Mouse (Mus musculus) heart, embryonic 14.5 days (tissue): ENCODE measurements at regions not wholly inside any gene's neighbourhood (a gene's known extent, or its start where the extent isn't known, plus 50 kb on each side); places are given as distances from the start of the nearest gene placed in this dataset.

Source experiments
- ATAC-seq: fragments of 200-750 bp; cut with Nextera tagmentation; 2 replicates; pipeline ENCODE4 v1.8.0; 2017; ENCODE audit warnings: low read depth, moderate TSS enrichment; ENCODE audit not compliant: insufficient number of reproducible peaks, insufficient read depth, low FRiP score
- H3K27ac ChIP-seq, 2 experiments: fragments of 200-500 bp in 1 of 2; fragments of 300-500 bp in 1 of 2; sonication (generic) in 1 of 2; replicated peaks in 1 of 2; 2 replicates each; pipeline ENCODE4 v1.5.1; 2012 to 2014; ENCODE audit warnings: low read depth in 2 of 2, low read length in 2 of 2, control low read depth in 1 of 2, mild to moderate bottlenecking in 1 of 2, mixed read lengths in 1 of 2; ENCODE audit not compliant: control insufficient read depth in 1 of 2, insufficient read depth in 1 of 2
- H3K27me3 ChIP-seq: fragments of 300-500 bp; sonication (generic); 2 replicates; pipeline ENCODE4 v1.6.1; 2014; ENCODE audit warnings: mild to moderate bottlenecking, low read length, control low read depth; ENCODE audit not compliant: control insufficient read depth, insufficient read depth
- H3K36me3 ChIP-seq: fragments of 300-500 bp; sonication (generic); 2 replicates; pipeline ENCODE4 v1.6.1; 2014; ENCODE audit warnings: mild to moderate bottlenecking, control low read depth, low read length, mixed read lengths; ENCODE audit not compliant: control insufficient read depth, insufficient read depth
- H3K4me1 ChIP-seq, 2 experiments: fragments of 200-500 bp in 1 of 2; fragments of 300-500 bp in 1 of 2; sonication (generic) in 1 of 2; 2 replicates each; pipeline ENCODE4 v1.6.1; 2012 to 2014; ENCODE audit warnings: low read length in 2 of 2, control low read depth in 1 of 2, mixed read lengths in 1 of 2; ENCODE audit not compliant: control insufficient read depth in 2 of 2, insufficient read depth in 2 of 2
- H3K4me2 ChIP-seq: fragments of 300-500 bp; sonication (generic); 2 replicates; pipeline ENCODE4 v1.6.1; 2014; ENCODE audit warnings: mild to moderate bottlenecking, low read length
- H3K4me3 ChIP-seq, 2 experiments: fragments of 200-500 bp in 1 of 2; fragments of 300-500 bp in 1 of 2; sonication (generic) in 1 of 2; 2 replicates each; pipeline ENCODE4 v1.5.1; 2012 to 2014; ENCODE audit warnings: low read length in 2 of 2, mild to moderate bottlenecking in 2 of 2, control low read depth in 1 of 2, low read depth in 1 of 2, moderate library complexity in 1 of 2; ENCODE audit not compliant: control insufficient read depth in 1 of 2, insufficient read depth in 1 of 2
- H3K9ac ChIP-seq: fragments of 300-500 bp; sonication (generic); 2 replicates; pipeline ENCODE4 v1.6.1; 2014; ENCODE audit warnings: mild to moderate bottlenecking, low read length
- H3K9me3 ChIP-seq: fragments of 300-500 bp; sonication (generic); 2 replicates; pipeline ENCODE4 v1.6.1; 2016; ENCODE audit warnings: low read length, control low read depth; ENCODE audit not compliant: control insufficient read depth
- WGBS: fragments of 180-500 bp; shearing (Covaris S2); extraction: QIAGEN DNeasy Blood & Tissue Kit; methylation state at CpG from one replicate; pipeline ENCODE4 v1.1.7; 2014; 5-methylcytosine and 5-hydroxymethylcytosine counted together

DNA sequence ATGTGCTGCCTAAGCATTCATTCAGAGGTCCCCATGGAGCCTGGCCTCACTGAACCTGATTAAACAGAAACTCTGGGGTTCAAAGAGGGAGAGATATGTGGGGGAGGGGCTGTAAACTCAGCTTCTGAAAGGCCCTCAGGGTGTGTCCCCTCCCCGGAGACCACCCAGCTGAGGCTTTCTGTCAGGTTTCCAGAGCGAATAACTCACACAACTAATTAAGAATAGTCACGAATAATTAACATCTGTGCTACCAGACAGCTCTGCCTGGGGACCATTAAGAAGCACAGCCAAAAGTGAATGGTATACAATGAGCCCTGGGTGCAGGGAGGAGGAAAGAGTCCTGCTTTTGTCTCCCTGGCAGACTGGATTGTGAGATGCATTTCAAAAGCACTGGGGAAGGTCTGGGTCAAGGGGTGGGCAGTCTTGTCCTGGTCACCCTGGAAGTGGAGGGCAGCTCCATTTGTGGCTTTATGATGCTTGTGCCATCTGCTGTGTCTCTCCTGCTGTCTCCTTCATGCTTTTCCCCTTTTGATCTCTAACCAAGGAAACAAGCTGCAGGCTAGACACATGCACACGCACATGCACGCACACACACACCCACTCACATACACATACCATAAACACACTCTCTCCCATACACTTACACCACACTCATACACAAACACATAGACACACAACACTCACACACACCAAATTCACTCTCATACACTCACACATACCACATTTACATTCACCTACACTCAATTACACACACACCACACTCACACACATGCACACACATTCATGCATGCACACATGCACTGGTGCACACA, 49.7 kb upstream of the Frmd4b start:
- H3K27ac ChIP-seq, result no peak overlapping the region
- 50% methylated on average over 5 of the region's 5 CpGs for WGBS
- H3K27me3 ChIP-seq, result no peaks in the 10 kb centered on the region
- H3K4me1 ChIP-seq, result no peaks in the 10 kb centered on the region
- H3K36me3 ChIP-seq, result no peaks in the 10 kb centered on the region
- ATAC-seq, result no peak
- no peak overlapping the region for H3K4me2 ChIP-seq
- H3K9me3 ChIP-seq, result no peaks in the 10 kb centered on the region
- H3K9ac ChIP-seq, result no peak overlapping the region
- no peak overlapping the region for H3K4me3 ChIP-seq
